Mouse (Mus musculus) kidney, postnatal 10 days (tissue): ENCODE measurements at regions not wholly inside any gene's neighbourhood (a gene's known extent, or its start where the extent isn't known, plus 50 kb on each side); places are given as distances from the start of the nearest gene placed in this dataset.

Experiments used
- DNase-seq: peaks from one replicate; pipeline ENCODE4 v3.0.0; 2021; ENCODE audit warnings: mixed read lengths

DNA sequence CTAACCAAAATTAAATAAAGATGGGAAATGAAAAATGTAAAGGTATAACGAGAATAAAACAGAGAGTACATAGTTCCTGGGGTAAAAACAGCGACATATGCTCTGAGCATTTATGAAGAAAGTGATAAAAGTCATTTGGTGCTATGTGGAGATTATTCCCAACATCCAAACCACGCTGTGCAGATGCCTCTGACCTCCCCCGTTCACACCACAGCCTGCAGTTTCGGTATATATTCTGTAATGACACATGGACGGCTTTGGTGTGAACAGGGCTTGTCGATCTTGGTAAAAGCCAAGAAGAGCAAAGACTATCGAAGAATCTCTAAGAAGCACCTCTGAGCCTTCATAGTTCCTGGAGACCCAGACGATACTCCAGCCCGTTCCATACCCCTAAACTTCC is 95.2 kb upstream of the Ppp1r26 start:
- DNase-seq: no peak

DNA sequence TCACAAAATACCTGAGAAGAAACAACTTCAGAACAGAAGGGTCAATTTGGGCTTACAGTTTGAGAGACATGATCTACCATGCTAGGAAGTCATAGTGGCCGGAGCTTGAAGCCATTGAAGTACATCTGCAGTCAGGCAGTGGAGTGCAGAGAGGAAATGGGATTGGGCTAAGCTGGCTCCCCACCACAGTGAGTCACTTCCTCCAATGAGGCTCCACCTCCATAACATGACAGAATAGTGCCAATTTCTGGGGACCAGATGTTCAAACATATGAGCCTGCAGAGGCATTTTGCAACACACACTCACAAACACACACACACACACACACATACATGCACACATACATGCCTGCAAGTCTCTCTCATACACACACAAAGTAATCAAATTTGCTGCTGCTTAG is 93.7 kb upstream of the Ppp1r26 start:
- DNase-seq: no peak

DNA sequence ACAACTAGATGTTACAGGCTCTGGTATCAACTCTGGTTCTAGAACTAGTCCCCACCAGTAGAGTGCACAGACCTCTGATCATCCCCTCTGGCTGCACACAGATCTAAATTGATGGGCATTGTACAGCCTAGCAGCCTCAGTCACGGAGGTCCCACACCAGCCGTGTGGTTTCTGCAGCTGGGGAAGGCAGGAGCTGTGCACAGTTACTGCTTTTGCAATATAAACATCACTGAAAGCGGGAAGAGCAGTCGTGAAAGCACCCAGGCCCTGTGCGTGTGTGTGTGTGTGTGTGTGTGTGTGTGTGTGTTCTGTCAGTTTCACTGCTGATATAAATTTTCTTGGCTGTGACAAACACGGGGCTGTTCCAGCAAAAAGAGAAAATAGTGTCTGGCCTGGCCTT is 84.4 kb upstream of the Ppp1r26 start:
- DNase-seq: no peak

DNA sequence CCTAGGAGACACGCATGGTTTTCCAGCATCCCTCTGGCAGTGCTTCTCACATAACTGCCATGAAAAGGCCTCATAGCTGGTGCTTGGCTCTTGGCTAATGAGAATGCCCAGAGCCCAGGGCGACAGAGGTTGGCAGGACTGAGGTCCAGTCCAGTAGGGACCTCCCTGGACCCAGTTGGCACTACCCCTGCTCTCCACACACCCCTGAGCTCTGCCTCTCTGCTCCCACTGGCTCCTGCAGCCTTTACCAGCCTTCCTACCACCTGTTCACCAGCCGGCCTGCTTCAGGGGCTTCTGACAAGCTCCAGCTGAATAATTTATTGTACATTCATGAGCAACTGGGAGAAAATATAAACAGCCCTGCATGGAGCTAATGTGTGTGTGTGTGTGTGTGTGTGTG is 82.0 kb upstream of the Ppp1r26 start:
- no peak for DNase-seq

DNA sequence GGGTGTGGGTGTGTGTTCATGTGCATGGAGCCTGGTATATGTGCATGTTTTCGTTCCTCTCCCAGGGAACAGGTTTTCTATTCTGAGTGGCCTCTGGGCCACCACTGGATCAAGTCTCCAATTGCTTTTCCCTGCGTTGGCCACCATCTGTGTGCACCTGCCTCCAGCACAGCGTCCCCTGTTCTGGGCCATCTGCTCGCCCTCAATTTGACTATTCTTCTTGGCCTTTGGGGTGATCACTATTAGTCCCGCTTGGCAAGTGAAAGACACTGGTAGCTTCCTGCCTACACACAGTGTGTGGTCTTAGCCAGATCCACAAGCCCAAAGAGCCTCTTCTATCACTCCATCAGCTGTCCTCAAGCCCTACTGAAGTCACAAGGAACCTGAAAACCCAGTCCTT is 80.8 kb upstream of the Ppp1r26 start:
- no peak for DNase-seq

DNA sequence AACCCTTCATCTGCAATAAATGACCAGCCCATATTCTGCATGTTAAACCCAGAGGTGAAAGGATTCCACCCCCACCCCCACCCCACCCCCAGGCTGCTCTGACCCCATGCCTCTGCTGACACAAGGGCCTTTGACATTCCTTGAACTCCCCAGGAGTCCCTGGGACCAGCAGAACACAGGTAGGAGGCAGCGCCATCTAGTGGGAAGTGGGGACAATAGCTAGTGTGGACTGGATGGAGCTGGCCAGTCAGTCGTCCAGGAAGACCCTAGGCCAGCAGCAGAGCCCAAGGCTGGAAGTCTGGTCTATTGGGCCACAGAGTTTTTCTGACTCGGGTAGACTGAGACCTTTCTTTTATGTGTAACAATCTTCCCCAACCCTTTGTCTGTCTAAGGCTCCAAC is 71.8 kb upstream of the Ppp1r26 start:
- peak; percentile 81 for DNase-seq

DNA sequence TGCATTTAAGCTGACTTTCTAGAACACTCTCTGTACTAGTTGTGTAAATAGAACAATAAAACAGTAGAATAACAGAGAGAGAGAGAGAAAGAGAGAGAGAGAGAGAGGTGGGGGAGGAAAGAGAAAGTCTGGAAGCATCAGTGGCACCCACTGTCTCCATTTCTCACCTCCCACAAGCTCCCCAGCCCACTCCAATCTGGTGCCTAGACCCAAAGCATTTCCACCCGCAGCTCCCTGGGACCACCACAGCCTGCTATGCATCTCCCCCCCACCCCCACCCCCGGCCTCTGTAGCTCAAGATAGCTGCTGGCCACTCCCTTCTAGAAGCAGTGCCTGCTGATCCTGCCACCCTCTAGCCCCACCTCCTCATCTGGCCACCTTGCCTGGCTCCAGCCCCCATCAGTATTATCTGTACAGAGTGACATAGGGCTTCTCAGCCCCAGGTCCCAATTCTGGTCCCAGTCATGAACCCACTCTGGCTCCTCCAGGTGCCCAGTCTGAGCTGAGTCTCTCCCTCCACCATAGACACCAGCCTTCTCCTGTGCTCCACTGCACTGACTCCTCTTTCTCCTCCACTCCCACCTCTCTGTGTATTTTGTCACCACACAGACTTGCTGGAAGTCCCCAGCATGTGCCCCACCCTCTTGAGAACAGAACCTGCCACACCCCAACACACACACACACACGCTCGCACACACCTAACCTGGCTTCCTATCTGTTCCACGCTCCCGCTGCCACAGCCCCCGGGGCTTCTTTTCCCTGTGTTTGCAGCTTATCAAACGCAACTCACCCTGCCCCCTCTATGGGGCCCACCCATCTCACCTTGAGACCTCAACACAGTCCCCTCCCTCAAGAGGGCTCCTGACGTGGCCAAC is 68.4 kb upstream of the Ppp1r26 start:
- DNase-seq: no peak

DNA sequence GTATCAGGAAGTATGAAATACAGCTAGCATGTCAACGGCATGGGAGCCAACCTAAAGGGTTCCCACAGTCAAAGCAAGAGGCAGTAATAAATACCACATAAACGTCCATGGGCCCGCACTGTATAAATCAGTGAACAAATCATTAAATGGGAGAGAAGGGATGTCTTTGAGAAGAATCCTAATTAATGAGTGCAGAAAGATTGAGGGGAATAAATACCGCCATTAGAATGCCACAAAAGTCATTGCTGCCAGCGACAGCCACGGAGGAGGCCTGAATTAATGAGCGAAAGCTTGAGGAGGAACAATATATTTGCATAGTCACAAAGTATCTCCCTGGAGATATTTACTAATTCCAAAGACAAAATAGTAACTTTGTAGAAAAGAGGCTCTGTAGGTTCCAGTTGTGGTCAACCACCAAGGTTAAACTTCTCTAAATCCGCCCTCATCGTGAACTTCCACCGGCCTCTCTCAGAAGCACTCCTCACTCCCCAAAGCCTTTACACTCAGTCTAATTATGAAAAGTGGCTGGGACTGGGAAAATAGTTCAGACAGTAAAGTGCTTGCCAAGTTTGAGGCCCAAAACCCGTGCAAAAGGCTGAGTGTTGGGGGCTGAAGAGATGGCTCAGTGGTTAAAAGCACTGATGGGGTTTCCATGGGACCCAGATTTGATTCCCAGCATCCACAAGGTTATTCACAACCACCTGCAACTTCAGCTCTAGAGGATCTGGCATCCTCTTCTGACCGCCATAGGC is 64.4 kb upstream of the Ppp1r26 start:
- DNase-seq: no peak

DNA sequence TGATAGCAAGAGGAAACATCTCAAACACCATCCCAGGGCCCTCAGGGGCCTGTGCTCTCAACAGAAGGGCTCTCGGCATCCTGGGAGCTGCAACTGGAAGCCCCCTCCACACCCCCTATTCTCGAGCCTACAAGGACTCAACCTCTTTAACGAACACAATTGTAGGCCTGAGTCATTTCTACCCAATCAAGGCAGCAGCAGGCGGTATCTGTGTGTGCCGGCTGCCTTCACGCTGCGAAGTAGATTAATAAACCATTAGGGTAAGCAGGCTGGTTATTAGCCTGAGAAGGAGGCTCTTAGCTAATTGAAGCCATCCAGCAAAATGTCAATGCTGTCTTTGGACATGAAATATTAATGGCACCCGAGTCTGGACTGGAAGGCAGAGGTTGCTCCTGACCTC is 61.7 kb upstream of the Ppp1r26 start:
- no peak for DNase-seq

DNA sequence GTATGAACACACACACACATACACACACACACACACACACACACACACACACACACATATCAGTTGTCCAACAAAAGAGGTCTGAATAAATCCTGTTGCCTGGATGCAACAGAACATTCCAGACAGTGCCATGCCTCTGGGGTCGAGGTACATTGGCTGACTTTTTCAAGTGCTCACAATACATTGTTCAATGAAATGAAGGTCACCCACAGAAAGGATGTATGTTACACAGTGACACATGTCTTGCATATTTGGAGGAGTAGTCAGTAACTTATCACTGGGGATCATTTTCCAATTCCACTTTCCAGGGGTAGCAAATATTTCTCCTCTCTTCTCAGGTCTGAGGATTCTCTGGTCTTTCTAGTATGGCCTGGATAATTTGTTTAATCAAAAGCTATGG is 59.8 kb upstream of the Ppp1r26 start:
- no peak for DNase-seq

DNA sequence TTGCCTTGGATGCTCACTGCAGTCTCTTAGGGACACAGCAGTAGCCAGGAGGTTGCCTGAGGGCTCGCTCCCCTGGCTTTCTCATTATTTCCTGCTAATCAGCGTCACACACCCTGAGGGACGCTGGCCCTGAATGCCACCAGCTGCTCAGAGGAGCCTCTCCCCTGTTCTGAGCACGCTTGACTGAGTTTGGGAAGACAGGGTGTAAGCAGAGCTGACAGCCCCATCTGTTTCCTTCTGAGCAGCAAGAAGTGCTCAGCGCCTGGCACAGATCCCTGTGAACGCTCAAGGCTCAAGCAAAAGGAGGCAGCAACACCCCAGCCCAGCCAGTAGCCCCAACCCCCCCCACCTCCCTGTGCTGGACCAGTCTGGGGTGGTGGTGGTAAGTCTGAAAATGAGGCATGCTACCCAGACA is 59.2 kb upstream of the Ppp1r26 start:
- peak; percentile 67 for DNase-seq

DNA sequence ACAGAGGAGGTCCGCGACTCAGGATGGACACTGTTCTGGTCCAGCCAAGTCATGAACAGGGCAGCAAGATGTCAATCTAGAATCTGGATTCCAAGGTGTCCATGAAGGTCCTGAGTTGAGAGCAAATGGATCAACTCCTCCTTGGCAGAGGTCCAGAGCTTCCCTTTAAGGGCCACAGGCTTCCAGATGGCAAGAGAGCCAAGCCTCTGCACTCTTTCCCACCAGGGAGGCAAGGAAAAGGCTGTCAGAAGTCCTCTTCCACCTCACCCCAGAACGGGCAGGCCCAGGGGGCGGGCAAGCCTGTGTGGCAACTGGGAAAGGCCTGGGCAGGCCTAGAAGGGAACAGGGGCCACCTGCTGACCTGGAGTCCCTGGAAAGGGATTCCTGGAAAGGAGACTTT is 58.7 kb upstream of the Ppp1r26 start:
- no peak for DNase-seq

DNA sequence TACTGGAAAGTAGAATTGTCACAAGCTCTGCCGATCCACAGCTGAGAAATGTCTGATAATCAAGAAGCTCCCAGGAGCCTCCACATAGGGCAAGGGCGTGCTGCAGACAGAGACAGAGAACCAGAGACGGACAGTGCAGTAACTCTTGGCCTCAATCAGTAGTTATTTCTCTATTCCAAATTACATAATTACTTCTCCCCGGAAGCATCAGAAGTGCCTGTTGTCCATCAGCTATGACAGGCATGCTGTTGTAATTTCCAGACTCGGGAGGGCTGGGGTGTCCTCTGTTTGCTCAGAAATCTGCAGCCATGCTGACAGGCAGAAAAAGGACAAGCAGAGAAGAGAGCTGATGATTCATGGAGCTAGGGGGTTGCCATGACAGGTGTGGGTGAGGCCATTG is 56.9 kb upstream of the Ppp1r26 start:
- no peak for DNase-seq

DNA sequence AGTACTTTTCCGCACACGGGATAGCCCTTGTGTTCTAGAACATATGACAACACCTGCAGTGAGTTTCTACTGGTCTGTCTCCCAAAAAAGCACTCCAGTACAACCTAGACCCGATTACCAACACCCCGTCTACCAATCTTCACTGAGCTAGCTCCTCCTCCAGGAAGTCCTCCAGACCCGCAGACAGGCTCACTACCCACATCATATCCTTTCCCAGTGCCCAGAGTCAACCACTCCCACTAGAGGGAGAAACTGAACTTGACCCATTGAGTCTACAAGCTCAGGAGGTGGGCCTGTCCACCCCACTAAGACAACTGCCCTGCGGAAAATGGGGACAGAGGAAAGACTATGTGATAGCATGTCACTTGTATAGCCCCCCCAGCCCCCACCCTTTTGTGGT is 51.2 kb upstream of the Ppp1r26 start:
- no peak for DNase-seq
